Mouse (Mus musculus) cortical plate, adult 2 months (tissue): Measurements from ENCODE around the gene Slu7.

ENCODE experiments used
- CTCF ChIP-seq: fragments of 200-500 bp; IDR thresholded peaks from 2 replicates; pipeline ENCODE4 v1.5.1; 2011; ENCODE audit warnings: mild to moderate bottlenecking, control low read depth, low read length; ENCODE audit not compliant: insufficient read depth; ENCODE audit errors: extremely low read depth
- POLR2A ChIP-seq: fragments of 200-500 bp; IDR thresholded peaks from 2 replicates; pipeline ENCODE4 v1.6.1; 2011; ENCODE audit warnings: mild to moderate bottlenecking, low read length, control low read depth; ENCODE audit not compliant: insufficient read depth; ENCODE audit errors: extremely low read depth

DNA sequence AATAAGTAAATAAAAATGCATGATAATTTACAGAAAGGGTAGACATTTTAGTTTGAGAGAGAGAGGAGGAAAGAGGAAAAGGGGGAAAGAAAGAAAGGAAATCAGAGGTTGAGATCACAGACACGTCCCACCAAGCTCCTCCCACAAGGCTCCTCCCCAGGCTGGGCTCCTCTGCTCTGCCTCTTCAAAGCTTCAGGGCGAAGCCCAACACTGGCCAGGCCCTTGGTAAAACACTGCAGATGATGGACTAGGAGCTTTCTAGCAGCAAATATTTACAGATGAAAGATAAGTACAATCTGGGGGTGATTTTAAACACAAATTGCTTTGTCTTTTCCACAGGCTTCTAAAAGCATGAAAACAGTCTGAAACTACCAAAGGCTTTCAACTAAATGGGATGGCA lies 40.8 kb upstream of the Slu7 start:
- no peak for TF ChIP-seq POLR2A
- no peak for TF ChIP-seq CTCF
